Mouse (Mus musculus) kidney, embryonic 16.5 days (tissue): ENCODE measurements around the gene Cacfd1. TPM values are rescaled to one million over a fixed set of nuclear protein-coding genes. Genes with fewer than 3 reads are reported as not detected.

Experiments
- ATAC-seq: fragments of 200-750 bp; cut with Nextera tagmentation; 2 replicates; pipeline ENCODE4 v1.8.0; 2017; ENCODE audit warnings: moderate TSS enrichment; ENCODE audit not compliant: low FRiP score, low TSS enrichment
- H3K27ac ChIP-seq: fragments of 300-500 bp; sonication (generic); 2 replicates; pipeline ENCODE4 v1.5.1; 2014; ENCODE audit warnings: low read length
- H3K27me3 ChIP-seq: fragments of 300-500 bp; sonication (generic); 2 replicates; pipeline ENCODE4 v1.6.1; 2014; ENCODE audit warnings: low read length, control low read depth, mixed read lengths; ENCODE audit not compliant: insufficient read depth
- H3K36me3 ChIP-seq: fragments of 300-500 bp; sonication (generic); 2 replicates; pipeline ENCODE4 v1.6.1; 2014; ENCODE audit warnings: low read length, control low read depth, mixed read lengths; ENCODE audit not compliant: insufficient read depth
- H3K4me1 ChIP-seq: fragments of 300-500 bp; sonication (generic); 2 replicates; pipeline ENCODE4 v1.6.1; 2014; ENCODE audit warnings: low read length, control low read depth, mixed read lengths; ENCODE audit not compliant: insufficient read depth
- H3K4me2 ChIP-seq: fragments of 300-500 bp; sonication (generic); replicated peaks from 2 replicates; pipeline ENCODE4 v1.6.1; 2014; ENCODE audit warnings: low read depth, low read length
- H3K4me3 ChIP-seq: fragments of 300-500 bp; sonication (generic); 2 replicates; pipeline ENCODE4 v1.5.1; 2014; ENCODE audit warnings: mild to moderate bottlenecking, low read length
- H3K9ac ChIP-seq: fragments of 300-500 bp; sonication (generic); replicated peaks from 2 replicates; pipeline ENCODE4 v1.6.1; 2014; ENCODE audit warnings: low read length
- H3K9me3 ChIP-seq: fragments of 300-500 bp; sonication (generic); 2 replicates; pipeline ENCODE4 v1.6.1; 2016; ENCODE audit warnings: low read length, control low read depth
- WGBS: fragments of 180-500 bp; shearing (Covaris S2); extraction: QIAGEN DNeasy Blood & Tissue Kit; methylation state at CpG from one replicate; pipeline ENCODE4 v1.1.7; 2014; 5-methylcytosine and 5-hydroxymethylcytosine counted together
- polyA plus RNA-seq: library from polyadenylated mRNA; unstranded; fragments of >200 nt; fragmentation: Nextera tagmentation; extraction: Ambion mirVana; gene quantifications from 2 replicates; pipeline ENCODE4 v1.2.1, GENCODE M21; 2015

Gene Cacfd1
- polyA plus RNA-seq, 1 experiment from 2014 or later: 70.3 TPM

- no peaks in the 10 kb centered on the region for H3K27me3 ChIP-seq
- no peaks in the 10 kb centered on the region for H3K4me1 ChIP-seq
- H3K9me3 ChIP-seq: no peaks in the 10 kb centered on the region
- H3K9ac ChIP-seq: 0 out of 2 replicates have a peak overlapping the region, but pooled peaks have one; percentile 30
- WGBS: 11% methylated on average over 1 of the region's 1 CpGs
- no peak overlapping the region for H3K27ac ChIP-seq
- H3K4me3 ChIP-seq: no peak overlapping the region
- H3K4me2 ChIP-seq: no peak overlapping the region
- H3K36me3 ChIP-seq: no peaks in the 10 kb centered on the region
- no peak for ATAC-seq
These were observed 29.6 kb downstream of the Cacfd1 start for GRCm38 (mm10) chr2:27039286-27039685.

- no peaks in the 10 kb centered on the region for H3K27me3 ChIP-seq
- WGBS: 61% methylated on average over 8 of the region's 8 CpGs
- H3K9me3 ChIP-seq: no peaks in the 10 kb centered on the region
- H3K27ac ChIP-seq: no peak overlapping the region
- H3K9ac ChIP-seq: no peak overlapping the region
- no peaks in the 10 kb centered on the region for H3K4me1 ChIP-seq
- no peaks in the 10 kb centered on the region for H3K36me3 ChIP-seq
- H3K4me2 ChIP-seq: no peak overlapping the region
- H3K4me3 ChIP-seq: no peak overlapping the region
- ATAC-seq: no peak
These were observed 32.6 kb downstream of the Cacfd1 start for GRCm38 (mm10) chr2:27042131-27042844.

GRCm38 (mm10) chr2:27043461-27043860, 33.7 kb downstream of the Cacfd1 start:
- Histone ChIP-seq H3K9ac (no peak overlapping the region), H3K4me1 (no peaks in the 10 kb centered on the region), H3K4me2 (no peak overlapping the region), H3K36me3 (no peaks in the 10 kb centered on the region), H3K27me3 (no peaks in the 10 kb centered on the region), H3K27ac (no peak overlapping the region), H3K4me3 (no peak overlapping the region), H3K9me3 (no peaks in the 10 kb centered on the region)
- 22% methylated on average over 3 of the region's 3 CpGs for WGBS
- peak; percentile 82 for ATAC-seq

GRCm38 (mm10) chr2:27044166-27044565, 34.4 kb downstream of the Cacfd1 start:
- Histone ChIP-seq H3K4me3 (no peak overlapping the region), H3K27ac (no peak overlapping the region), H3K9me3 (no peaks in the 10 kb centered on the region), H3K4me1 (no peaks in the 10 kb centered on the region), H3K36me3 (no peaks in the 10 kb centered on the region), H3K9ac (no peak overlapping the region), H3K4me2 (no peak overlapping the region), H3K27me3 (no peaks in the 10 kb centered on the region)
- WGBS: 77% methylated on average over 4 of the region's 4 CpGs
- no peak for ATAC-seq

DNA sequence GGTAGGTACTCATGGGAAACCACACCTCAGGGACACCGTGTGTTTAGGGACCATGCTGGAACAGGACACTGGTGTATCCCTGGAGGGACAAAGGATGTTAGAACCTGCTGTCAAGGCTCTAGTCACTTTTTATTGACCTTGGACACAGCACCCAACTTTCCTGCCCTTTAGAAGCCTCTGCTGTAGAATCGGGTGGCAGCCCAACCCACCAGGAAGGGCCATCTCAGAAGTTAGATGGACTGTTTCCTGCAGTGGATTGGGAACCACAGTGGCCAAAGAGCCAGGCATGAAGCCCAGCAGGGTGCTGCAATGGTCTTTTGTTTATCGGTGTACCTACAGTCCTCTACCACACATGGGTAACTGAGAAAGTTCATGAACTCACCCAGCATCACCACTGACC, 34.9 kb downstream of the Cacfd1 start:
- H3K4me2 ChIP-seq: no peak overlapping the region
- H3K4me3 ChIP-seq: no peak overlapping the region
- WGBS: 68% methylated on average over 3 of the region's 3 CpGs
- H3K9me3 ChIP-seq: no peaks in the 10 kb centered on the region
- H3K27ac ChIP-seq: no peak overlapping the region
- no peak overlapping the region for H3K9ac ChIP-seq
- ATAC-seq: no peak
- no peaks in the 10 kb centered on the region for H3K4me1 ChIP-seq
- no peaks in the 10 kb centered on the region for H3K27me3 ChIP-seq
- no peaks in the 10 kb centered on the region for H3K36me3 ChIP-seq

- 46% methylated on average over 8 of the region's 8 CpGs for WGBS
- H3K9ac ChIP-seq: no peak overlapping the region
- no peaks in the 10 kb centered on the region for H3K4me1 ChIP-seq
- peak overlapping the region; percentile 25; the same call in 1 of the 2 replicates for H3K27ac ChIP-seq
- no peak overlapping the region for H3K4me3 ChIP-seq
- no peak overlapping the region for H3K4me2 ChIP-seq
- H3K27me3 ChIP-seq: no peaks in the 10 kb centered on the region
- H3K9me3 ChIP-seq: no peaks in the 10 kb centered on the region
- ATAC-seq: peak; percentile 81; the same call in 1 of the 2 replicates
- no peaks in the 10 kb centered on the region for H3K36me3 ChIP-seq
These were observed 36.4 kb downstream of the Cacfd1 start for GRCm38 (mm10) chr2:27045979-27046770.

DNA sequence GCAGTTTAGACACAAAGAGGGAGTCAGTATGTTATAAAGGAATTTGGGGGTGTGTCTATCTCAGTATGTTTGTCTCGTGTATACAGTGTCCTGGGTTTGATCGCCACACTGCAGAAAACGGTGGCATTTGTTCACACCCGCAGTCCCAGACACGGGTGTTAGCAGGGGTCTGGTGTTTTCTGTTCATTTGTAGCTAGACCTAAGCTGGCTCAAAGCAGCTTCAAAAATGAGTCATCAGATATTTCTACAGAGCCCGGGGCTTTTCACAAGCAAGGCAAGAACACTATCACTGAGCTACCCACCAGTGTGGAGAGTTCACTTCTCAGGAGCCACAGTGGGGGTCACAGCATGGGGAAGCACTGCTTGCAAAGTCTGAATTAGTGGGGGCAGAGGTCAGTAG, 39.7 kb downstream of the Cacfd1 start:
- no peak for ATAC-seq

GRCm38 (mm10) chr2:27058251-27058650, 48.5 kb downstream of the Cacfd1 start:
- Histone ChIP-seq H3K9ac (no peak overlapping the region), H3K4me3 (no peak overlapping the region), H3K27me3 (no peaks in the 10 kb centered on the region), H3K36me3 (no peaks in the 10 kb centered on the region), H3K9me3 (no peaks in the 10 kb centered on the region), H3K4me2 (no peak overlapping the region), H3K4me1 (0 out of 2 replicates have a peak, but pooled peaks cover 3% of the 10 kb centered on the region), H3K27ac (no peak overlapping the region)
- ATAC-seq: no peak
- 22% methylated on average over 4 of the region's 4 CpGs for whole genome bisulfite sequencing

More for the DNA sequence above, 39.7 kb downstream of the Cacfd1 start:
- no peaks in the 10 kb centered on the region for H3K4me1 ChIP-seq
- H3K4me2 ChIP-seq: no peak overlapping the region
- H3K9me3 ChIP-seq: no peaks in the 10 kb centered on the region
- no peak overlapping the region for H3K4me3 ChIP-seq
- H3K27ac ChIP-seq: no peak overlapping the region
- H3K36me3 ChIP-seq: no peaks in the 10 kb centered on the region
- 54% methylated on average over 6 of the region's 6 CpGs for WGBS
- no peaks in the 10 kb centered on the region for H3K27me3 ChIP-seq
- no peak overlapping the region for H3K9ac ChIP-seq

DNA sequence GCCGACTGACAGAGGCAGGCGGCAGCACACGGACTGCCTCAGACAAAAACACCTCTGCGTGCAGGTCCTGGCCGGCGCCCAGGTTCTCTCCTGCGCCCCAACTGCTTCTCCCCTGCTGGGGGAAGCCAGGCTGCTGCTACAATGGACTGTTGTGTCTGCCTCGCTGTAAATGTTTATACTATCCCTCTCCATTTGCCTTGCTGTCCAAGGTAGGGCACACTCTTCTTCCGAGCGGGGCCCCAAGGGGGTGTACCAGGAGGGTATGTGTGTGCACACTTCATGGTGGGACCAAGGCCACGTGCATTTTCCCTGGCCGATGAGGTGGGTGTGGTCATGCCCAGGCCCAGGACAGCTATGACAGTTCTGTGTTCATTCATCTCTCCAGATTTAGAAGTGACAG, 49.0 kb downstream of the Cacfd1 start:
- no peaks in the 10 kb centered on the region for H3K9me3 ChIP-seq
- H3K36me3 ChIP-seq: no peaks in the 10 kb centered on the region
- H3K4me3 ChIP-seq: no peak overlapping the region
- ATAC-seq: no peak
- no peak overlapping the region for H3K27ac ChIP-seq
- no peaks in the 10 kb centered on the region for H3K27me3 ChIP-seq
- H3K4me1 ChIP-seq: 0 out of 2 replicates have a peak, but pooled peaks cover 3% of the 10 kb centered on the region
- peak overlapping the region; percentile 17; the same call in 1 of the 2 replicates for H3K4me2 ChIP-seq
- 11% methylated on average over 12 of the region's 12 CpGs for WGBS
- no peak overlapping the region for H3K9ac ChIP-seq

DNA sequence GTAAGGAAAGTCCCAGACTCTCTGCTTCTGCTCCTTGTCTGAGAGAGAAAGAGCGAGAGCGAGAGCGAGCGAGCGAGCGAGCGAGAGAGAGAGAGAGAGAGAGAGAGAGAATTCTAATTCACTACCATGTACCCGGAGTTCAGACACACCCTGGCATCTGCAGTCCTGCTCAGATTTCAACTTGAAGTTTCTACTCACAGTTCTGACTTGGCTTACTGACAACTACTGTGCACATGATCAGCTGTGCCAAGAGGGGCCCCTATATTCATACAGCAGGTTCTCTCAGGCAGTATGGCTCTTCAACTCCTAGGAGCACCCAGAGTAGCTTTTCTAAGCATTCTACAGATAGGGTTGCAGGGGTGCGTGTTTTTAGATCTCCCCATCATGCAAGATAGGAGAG, 49.5 kb downstream of the Cacfd1 start:
- ATAC-seq: no peak
- Histone ChIP-seq H3K27me3 (no peaks in the 10 kb centered on the region), H3K4me3 (no peak overlapping the region), H3K27ac (no peak overlapping the region), H3K4me2 (no peak overlapping the region), H3K9me3 (no peaks in the 10 kb centered on the region), H3K36me3 (no peaks in the 10 kb centered on the region), H3K9ac (no peak overlapping the region), H3K4me1 (0 out of 2 replicates have a peak, but pooled peaks cover 3% of the 10 kb centered on the region)
- WGBS: 80% methylated on average over 9 of the region's 9 CpGs
